Mouse (Mus musculus): ENCODE data around the gene Hes2.
A peak's percentile ranks its signal among the peaks of the same experiment; 100 is the strongest.

The Hes2 gene

DNA sequence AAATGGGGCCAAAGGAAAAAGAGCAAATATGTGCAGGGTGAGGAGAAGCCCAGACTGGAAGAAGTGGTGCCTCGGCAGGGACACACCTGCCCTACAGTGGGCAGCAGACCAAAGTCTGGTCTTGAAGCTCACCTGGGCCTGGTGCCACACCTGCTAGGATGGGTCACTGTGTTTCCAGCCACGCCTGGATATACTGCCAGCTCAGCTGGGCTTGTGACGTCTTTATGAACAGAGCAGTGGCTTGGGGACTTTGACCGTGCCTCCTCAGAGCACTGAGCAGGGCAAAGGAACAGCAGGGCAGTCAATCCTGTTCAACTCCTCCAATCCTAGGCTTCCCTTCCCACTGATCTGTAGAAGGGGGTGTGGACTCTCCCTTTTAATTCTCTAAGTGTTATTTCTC lies 2.1 kb downstream of the Hes2 start:
- DNase-seq (ENCODE audit: low spot score) = no peak

GRCm38 (mm10) chr4:152161601-152162000 lies 2.9 kb downstream of the Hes2 start:
- no peak for DNase-seq (ENCODE audit: low spot score)

DNA sequence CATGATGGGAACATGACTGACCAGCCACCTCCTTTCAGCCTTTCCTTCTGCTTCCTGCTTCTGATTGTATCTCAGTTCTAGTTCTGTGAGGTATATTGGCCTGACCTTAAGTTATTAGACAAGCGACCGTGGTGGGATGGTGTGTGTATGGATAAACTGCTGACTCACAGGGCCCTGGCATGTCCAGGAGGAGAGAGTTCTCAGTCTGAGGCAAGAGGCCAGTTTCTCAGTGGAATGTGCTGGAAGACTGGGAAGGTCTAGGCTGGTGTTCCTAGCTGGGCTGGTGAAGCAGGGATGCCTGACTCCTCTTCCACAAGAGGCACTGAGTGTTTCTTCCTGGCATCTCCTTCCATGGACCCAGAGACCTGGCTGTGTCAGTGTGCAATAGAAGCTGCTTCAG lies 4.1 kb downstream of the Hes2 start:
- no peak for DNase-seq (ENCODE audit: low spot score)

- DNase-seq (ENCODE audit: low spot score) = peak; percentile 89
These were observed 6.6 kb downstream of the Hes2 start for GRCm38 (mm10) chr4:152165036-152165931.

DNA sequence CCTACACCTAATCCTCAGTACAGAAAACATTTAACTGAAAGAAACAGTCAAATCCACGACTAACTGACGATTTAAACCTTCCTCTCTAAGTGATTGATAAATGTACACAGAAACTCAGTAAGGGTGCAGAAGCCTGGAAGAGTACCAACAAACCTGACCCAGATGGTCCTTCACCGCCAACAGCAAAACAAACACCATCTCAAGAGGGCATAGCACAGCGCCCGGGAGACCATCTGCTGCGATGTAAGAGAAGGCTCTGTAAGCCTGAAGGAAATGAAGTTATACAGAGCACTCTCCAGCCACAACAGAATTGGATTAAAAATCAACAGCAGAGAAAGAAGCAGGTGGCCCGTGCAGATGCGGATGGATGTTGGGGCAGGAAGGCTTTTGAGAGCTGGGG lies 9.4 kb downstream of the Hes2 start:
- no peak for DNase-seq (ENCODE audit: low spot score)

DNA sequence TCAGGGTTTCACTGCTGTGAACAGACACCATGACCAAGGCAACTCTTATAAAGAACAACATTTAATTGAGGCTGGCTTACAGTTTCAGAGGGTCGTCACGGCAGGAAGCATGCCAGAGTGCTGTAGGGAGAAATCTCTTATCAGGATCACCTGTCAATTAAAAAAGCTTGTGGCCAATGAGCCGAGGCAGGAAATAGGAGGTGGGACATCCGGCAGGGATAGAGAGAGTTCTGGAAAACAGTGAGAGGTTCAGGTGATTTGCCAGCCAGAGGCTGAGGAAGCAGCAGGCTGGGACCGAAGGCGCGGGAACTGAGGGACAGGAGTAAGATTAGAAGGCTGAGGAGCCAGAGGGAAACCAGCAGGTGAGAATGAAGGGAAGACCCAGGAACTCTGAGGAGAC lies 10.4 kb downstream of the Hes2 start:
- no peak for DNase-seq (ENCODE audit: low spot score)

- DNase-seq (ENCODE audit: low spot score) = no peak
These were observed 11.6 kb downstream of the Hes2 start for GRCm38 (mm10) chr4:152170286-152170685.

DNA sequence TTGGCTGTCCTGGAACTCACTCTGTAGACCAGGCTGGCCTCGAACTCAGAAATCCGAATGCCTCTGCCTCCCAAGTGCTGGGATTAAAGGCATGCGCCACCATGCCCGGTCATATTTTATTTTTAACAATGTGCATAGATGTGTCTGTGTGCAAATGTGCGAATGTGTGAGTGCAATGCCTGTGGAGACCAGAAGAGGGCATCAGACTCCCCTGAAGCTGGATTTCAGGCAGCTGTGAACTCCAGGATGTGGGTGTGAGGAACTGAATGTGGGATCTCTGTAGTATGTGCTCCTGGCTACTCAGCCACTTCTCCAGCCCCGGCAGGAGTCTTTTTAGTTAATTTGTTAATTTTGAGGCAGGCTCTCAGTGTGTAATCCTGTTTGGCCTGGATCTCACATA lies 12.9 kb downstream of the Hes2 start:
- no peak for DNase-seq (ENCODE audit: low spot score)

- DNase-seq (ENCODE audit: low spot score) = peak; percentile 77
These were observed 14.4 kb downstream of the Hes2 start for GRCm38 (mm10) chr4:152173041-152173440.

GRCm38 (mm10) chr4:152173956-152174355 lies 15.3 kb downstream of the Hes2 start:
- no peak for DNase-seq (ENCODE audit: low spot score)

- DNase-seq (ENCODE audit: low spot score) = no peak
These were observed 18.0 kb downstream of the Hes2 start for GRCm38 (mm10) chr4:152176638-152177037.

DNA sequence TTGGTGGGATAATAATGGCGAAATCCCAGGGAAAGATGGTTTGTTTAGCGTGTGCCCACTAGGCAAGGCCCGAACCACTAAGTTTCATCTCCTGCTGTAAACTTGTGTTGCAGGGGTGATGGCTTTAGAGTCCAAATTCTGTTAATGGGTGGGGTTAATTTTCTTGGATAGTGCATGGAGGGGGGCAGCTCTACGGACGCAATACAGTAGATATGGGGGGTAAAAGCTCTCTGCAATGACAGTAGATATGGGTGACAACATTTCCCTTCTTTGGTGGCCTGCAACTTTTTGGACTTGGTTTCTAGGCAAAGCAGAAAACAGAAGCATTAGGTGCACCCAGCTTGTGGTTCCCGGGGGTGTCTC lies 18.5 kb downstream of the Hes2 start:
- no peak for DNase-seq (ENCODE audit: low spot score)

GRCm38 (mm10) chr4:152177537-152178343 lies 19.1 kb downstream of the Hes2 start, which contains the start of gene Acot7:
Acot7 (plus strand) TSS chr4:152178134.
- DNase-seq (ENCODE audit: low spot score) = peak; percentile 89

GRCm38 (mm10) chr4:152178344-152178864 lies 19.7 kb downstream of the Hes2 start:
- no peak for DNase-seq (ENCODE audit: low spot score)

DNA sequence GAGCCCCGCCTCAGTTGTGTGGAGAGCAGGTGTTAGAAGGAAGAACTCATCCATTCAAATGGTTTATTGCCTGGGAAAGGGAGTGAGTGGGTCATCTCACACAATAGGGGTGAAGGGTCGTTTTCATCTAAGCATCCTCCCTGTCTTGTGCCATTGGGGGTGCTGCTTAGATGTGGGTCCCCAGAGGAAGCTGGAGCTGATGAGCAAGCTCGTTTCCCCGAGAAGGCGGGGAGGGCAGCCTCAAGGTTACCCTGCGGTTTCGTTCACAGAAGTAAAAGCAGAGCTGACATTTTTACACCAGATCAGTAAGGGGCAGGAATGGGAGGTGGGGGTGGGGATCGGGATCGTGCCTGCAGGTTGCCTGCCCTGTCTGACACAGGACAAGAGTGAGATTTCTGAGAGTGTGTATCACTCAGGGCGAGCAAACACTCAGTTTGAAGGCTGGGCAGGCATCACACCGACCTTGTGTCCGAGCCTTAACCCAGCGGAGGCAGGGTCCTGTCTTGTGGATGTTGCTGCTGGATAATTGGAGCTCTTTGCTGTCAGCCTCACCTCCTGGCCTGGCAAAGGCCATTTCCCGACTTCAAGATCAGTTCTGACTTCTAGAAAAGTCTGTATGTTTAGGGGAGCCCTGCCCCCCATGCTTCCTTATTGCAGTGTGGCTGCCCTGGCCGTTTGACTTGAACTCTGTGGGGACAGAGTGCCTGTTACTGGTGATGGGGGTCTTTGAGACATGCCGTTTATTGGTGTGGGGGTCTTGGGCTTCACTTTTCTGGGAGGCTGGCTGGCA lies 20.4 kb downstream of the Hes2 start:
- DNase-seq (ENCODE audit: low spot score) = no peak

GRCm38 (mm10) chr4:152179946-152180660 lies 21.4 kb downstream of the Hes2 start:
- no peak for DNase-seq (ENCODE audit: low spot score)

DNA sequence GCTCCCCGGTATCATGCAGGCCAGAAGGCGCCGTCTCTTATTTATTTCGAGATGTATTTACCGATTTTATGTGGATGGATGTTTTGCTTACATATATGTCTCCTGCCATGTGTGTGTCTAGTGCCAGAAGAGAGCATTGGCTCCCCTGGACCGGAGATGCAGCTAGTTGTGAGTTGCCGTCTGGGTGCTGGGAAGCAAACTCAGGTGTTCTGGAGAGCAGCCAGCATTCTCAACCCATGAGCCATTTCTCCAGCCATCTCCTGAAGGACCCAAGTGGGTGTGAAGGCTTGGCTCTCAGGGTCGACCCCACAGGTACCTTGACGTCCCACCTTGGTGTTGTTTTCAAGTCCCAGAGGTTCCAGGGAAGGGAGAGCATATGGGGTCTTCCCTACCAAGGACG lies 23.5 kb downstream of the Hes2 start:
- no peak for DNase-seq (ENCODE audit: low spot score)

- DNase-seq (ENCODE audit: low spot score) = no peak
These were observed 25.8 kb downstream of the Hes2 start for GRCm38 (mm10) chr4:152184353-152185035.

DNA sequence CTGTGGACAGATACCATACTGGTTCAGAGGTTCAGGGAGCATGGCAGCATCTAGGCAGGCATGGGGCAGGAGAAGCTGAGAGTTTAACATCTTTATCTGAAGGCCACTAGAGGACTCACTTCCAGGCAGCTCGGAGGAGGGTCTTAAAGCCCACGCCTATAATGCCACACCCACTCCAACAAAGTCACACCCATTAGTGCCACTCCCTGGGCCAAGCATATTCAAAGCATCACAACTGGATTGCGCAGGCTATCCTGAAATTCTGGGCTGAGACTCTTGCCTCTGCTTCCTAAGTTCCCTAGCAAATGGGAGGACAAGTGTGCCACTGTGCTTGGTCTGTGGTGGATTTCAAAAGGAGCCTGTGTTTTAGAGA lies 26.5 kb downstream of the Hes2 start:
- DNase-seq (ENCODE audit: low spot score) = no peak

DNA sequence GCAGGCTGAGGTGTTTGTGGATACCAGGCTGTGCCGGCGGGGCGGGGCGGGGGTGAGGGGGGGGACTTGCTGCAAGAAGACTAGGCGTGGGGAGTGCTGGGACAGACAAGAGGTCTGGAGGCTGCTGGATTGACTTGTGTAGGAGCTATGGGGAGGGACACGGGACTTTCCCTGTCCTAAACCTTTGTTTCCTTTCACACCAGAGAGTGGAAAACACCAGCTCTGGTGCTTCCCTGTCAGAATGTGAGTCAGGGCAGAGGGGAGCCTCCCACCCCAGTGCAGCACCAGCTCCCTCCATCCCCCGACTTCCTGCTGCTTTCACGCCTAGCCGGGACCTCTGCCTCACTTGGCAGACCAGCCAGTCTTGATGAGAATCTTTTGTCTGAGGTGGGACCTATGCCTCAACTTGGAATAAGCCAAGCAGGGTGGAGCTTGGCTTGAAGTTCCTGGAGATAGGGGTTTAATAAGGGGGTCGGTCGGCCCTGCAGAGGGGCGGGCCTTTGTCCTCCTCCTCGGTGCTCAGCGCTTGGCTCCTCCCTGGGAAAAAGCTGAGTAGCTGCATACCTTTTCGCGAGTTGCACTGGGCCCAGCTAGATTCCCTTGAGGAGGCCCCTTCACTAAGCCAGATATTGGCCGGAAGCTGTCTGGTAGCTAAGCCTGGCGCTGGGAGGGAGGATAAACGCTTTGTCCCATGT lies 27.0 kb downstream of the Hes2 start:
- peak; percentile 61 for DNase-seq (ENCODE audit: low spot score)
